12 mouse cellular contexts compared by ENCODE assay signal in genomic region chr5:25211872-25212271, GRCm38 (mm10). TPM values are rescaled to one million over a fixed set of nuclear protein-coding genes. Genes with fewer than 3 reads are reported as not detected.
"Had no signal": no experiment of that assay in that cellular context is flagged by ENCODE, and none has a peak within 500 bp of the region (broad histone marks: within the 10 kb centered on the region; RNA-seq: fewer than 3 reads in every experiment).

No protein-coding gene starts in this region.

- DNase-seq: kidney, adult 18-20 months; kidney, postnatal 14 days; liver; liver, embryonic 13.5 days; liver, postnatal 0 days; lung, postnatal 14 days; retina, postnatal 1 day; right cerebral cortex, postnatal 14 days; thymus, postnatal 25 days had no signal

RNA-seq across cellular contexts. Expression of gene E130116L18Rik, which starts 11.1 kb away (rescaled TPM):
- total RNA-seq: left cerebral cortex, adult 8-10 months; left cerebral cortex, postnatal 25 days; megakaryocyte-erythroid progenitor cell, adult 5-6 weeks had no signal

RNA-seq across cellular contexts. Expression of gene Galntl5, which starts 30.6 kb away (rescaled TPM):
- total RNA-seq: left cerebral cortex, adult 8-10 months; left cerebral cortex, postnatal 25 days; megakaryocyte-erythroid progenitor cell, adult 5-6 weeks had no signal
